Mouse (Mus musculus): ENCODE results near the gene Parp9. TPM values are rescaled to one million over a fixed set of nuclear protein-coding genes. Genes with fewer than 3 reads are reported as not detected.
"Not testable (repeated sequence)": the region's sequence is repeated elsewhere in the genome, so short reads cannot be mapped to it uniquely, and the experiment has no call there.

Parp9 gene
- polyA plus RNA-seq, 1 experiment from 2014 or later, result 2.0 TPM

DNA sequence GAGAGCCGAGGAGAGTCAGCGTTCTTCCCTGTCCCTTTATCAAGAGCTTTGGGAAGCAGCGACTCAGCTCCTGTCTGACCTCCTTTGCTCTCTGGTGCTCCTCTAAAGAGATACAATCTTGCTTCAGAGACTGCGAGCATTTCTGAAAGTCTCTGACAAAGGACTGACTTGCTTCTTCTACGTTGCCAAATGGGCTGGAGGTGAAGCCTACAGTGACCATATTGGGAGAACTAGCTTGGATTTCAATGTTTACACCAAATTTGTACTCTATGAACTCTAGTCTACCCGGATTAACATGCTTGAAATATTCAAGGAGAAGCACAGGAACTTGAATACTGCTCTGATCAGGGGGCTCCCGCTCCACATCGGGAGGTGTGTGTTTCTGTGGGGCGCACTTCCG, 5.1 kb upstream of the Parp9 start:
- Histone ChIP-seq H3K4me2 (no peak overlapping the region), H3K4me1 (no peaks in the 10 kb centered on the region), H3K27ac (replicated peaks) (no peak overlapping the region), H3K4me3 (replicated peaks) (no peak overlapping the region), H3K9ac (replicated peaks) (no peak overlapping the region), H3K36me3 (no peaks in the 10 kb centered on the region), H3K27me3 (replicated peaks) (no peaks in the 10 kb centered on the region; the same call in 1 of the 2 replicates), H3K9me3 (replicated peaks) (no peaks in the 10 kb centered on the region)
- WGBS, result 89% methylated on average over 10 of the region's 10 CpGs
- ATAC-seq (ENCODE audit: low FRiP score), result no peak

DNA sequence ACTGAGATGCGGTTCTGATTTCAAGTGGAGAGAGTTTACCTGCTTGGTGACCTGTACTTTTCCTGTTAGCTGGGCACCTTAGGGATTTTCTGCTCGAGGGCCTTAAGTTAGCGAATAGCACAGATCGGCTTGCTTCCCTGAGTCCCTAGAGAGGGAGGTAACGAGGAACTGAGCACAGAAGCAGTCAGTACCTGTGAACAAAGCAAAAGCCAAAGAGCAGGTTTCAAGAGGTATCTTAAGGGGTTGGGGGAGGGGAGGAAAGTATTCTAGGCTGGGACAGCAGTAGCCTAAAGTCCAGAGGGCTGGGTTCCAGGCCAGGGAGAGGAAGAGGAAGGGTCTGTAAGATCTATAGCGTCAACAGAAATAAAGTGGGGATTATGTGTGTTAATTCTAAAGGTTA, 991 bp downstream of the Parp9 start:
- Histone ChIP-seq H3K27ac (replicated peaks) (no peak overlapping the region), H3K9ac (replicated peaks) (peak overlapping the region; percentile 37), H3K9me3 (replicated peaks) (no peaks in the 10 kb centered on the region), H3K27me3 (replicated peaks) (peaks cover 7% of the 10 kb centered on the region), H3K4me1 (peaks cover 15% of the 10 kb centered on the region), H3K4me2 (peak overlapping the region; percentile 79), H3K4me3 (replicated peaks) (peak overlapping the region; percentile 50), H3K36me3 (no peaks in the 10 kb centered on the region)
- peak; percentile 38; the same call in 1 of the 2 replicates for ATAC-seq (ENCODE audit: low FRiP score)
- WGBS, result 9% methylated on average over 6 of the region's 6 CpGs

DNA sequence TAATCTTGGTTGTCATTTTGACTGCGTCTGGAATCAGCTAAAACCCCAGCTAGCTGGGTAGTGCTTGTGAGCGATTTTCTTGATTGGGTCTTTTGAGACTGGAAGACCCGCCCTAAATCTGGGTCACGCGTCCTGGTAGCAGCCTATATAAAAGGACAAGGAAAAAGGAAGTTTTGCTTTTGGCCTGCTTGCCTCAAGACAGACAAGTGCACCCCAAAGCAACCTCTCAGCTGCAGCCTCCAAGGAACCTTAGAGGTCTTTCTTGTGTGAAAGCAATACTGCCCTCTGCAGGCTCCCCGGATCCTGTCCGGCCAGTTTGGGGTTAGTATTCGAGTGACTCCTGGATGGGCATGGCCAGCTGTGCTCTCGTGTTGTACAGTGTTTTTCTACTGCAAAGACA, 1.4 kb downstream of the Parp9 start:
- no peak overlapping the region for H3K9ac ChIP-seq (replicated peaks)
- H3K9me3 ChIP-seq (replicated peaks), result no peaks in the 10 kb centered on the region
- 18% methylated on average over 9 of the region's 9 CpGs for WGBS
- peaks cover 7% of the 10 kb centered on the region for H3K27me3 ChIP-seq (replicated peaks)
- no peaks in the 10 kb centered on the region for H3K36me3 ChIP-seq
- H3K4me1 ChIP-seq, result peaks cover 15% of the 10 kb centered on the region
- H3K4me3 ChIP-seq (replicated peaks), result peak overlapping the region; percentile 50
- no peak for ATAC-seq (ENCODE audit: low FRiP score)
- H3K4me2 ChIP-seq, result peak overlapping the region; percentile 79
- no peak overlapping the region for H3K27ac ChIP-seq (replicated peaks)

DNA sequence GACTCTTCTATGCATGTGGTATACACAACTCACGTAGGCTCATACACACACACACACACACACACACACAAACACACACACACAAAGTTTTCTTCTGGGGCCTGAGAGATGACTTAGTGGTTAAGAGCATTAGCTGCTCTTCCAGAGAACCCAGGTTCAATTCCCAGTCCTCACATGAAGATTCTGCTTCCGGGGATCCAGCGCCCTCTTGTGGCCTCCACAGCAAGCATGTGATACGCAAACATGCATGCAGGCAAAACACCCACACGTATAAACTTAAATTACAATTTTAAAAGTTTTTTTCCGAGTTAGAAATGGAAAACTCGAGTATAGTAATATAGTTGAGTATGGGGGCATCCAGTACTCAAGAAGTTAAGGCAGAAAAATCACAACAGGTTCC, 3.1 kb downstream of the Parp9 start:
- ATAC-seq (ENCODE audit: low FRiP score), result no peak
- Histone ChIP-seq H3K9me3 (replicated peaks) (no peaks in the 10 kb centered on the region), H3K36me3 (no peaks in the 10 kb centered on the region), H3K4me3 (replicated peaks) (no peak overlapping the region), H3K4me1 (peaks cover 15% of the 10 kb centered on the region), H3K27me3 (replicated peaks) (peaks cover 7% of the 10 kb centered on the region), H3K4me2 (no peak overlapping the region), H3K9ac (replicated peaks) (no peak overlapping the region), H3K27ac (replicated peaks) (no peak overlapping the region)
- WGBS, result 88% methylated on average over 7 of the region's 7 CpGs

DNA sequence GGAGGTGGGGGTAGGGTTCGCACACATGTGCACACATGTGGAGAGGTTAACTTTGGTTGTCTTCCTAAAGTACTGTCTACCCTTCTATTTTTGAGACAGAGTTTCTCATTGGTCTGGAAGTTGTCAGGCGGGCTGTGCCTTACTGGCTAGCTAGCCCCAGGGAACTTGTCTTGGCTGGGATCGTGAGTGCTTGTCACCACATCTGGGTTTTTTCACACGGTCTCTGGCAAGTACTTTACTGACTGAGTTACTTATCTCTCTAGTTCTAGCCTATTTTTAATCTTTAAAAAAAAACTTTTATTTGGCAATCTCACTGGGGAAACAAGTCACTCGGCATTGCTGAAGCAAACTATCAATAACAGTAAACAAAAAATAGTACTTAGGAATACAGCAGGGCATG, 11.0 kb downstream of the Parp9 start:
- H3K9ac ChIP-seq (replicated peaks), result no peak overlapping the region
- no peaks in the 10 kb centered on the region for H3K27me3 ChIP-seq (replicated peaks)
- no peaks in the 10 kb centered on the region for H3K4me1 ChIP-seq
- H3K36me3 ChIP-seq, result no peaks in the 10 kb centered on the region
- H3K27ac ChIP-seq (replicated peaks), result no peak overlapping the region
- ATAC-seq (ENCODE audit: low FRiP score), result no peak
- no peak overlapping the region for H3K4me2 ChIP-seq
- no peak overlapping the region for H3K4me3 ChIP-seq (replicated peaks)
- H3K9me3 ChIP-seq (replicated peaks), result no peaks in the 10 kb centered on the region
- 87% methylated on average over 5 of the region's 5 CpGs for WGBS

DNA sequence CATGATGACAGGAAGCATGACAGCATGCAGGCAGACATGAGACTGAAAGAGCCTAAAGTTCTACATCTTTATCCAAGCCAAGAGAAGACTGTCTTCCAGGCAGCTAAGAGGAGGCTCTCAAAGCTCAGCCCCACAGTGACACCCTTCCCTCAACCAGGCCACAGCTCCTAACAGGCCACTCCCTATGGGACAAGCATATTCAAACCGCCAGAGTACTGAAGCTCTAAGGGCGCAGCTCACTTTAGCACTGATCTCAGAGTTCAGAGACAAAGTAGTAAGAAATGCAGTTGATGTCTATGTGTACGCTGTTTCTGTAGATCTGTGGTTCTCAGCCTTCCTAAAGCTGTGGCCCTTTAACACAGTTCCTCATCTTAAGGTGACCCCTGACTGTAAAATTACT, 12.9 kb downstream of the Parp9 start:
- Histone ChIP-seq H3K27ac (replicated peaks) (no peak overlapping the region), H3K4me3 (replicated peaks) (no peak overlapping the region), H3K9ac (replicated peaks) (no peak overlapping the region), H3K36me3 (no peaks in the 10 kb centered on the region), H3K27me3 (replicated peaks) (no peaks in the 10 kb centered on the region), H3K4me1 (no peaks in the 10 kb centered on the region), H3K9me3 (replicated peaks) (no peaks in the 10 kb centered on the region), H3K4me2 (no peak overlapping the region)
- WGBS, result 99% methylated on average over 3 of the region's 3 CpGs
- no peak for ATAC-seq (ENCODE audit: low FRiP score)

DNA sequence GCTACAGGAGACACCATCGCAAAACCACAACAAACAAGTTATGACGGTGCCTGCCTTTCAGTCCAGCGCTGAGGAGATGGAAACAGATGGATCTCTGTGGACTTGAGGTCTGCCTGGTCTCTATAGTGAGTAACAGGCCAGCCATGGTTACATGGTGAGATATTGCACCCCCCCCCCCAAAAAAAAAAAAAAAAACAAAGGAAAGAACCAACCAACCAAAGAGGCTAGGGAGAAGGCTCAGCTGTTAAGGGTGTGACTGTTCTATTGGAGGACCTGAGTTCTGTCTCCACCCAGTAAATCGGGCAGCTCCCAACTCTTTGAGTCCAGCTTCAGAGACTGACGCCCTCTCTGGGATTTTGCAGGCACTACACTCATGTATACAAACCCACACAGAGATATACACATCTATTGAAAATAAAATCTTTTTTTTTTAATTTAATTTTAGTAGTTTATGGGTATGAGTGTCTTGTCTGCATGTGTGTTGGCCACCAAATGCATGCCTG, 14.4 kb downstream of the Parp9 start:
- Histone ChIP-seq H3K27ac (replicated peaks) (no peak overlapping the region), H3K4me1 (no peaks in the 10 kb centered on the region), H3K9ac (replicated peaks) (no peak overlapping the region), H3K4me3 (replicated peaks) (no peak overlapping the region), H3K9me3 (replicated peaks) (no peaks in the 10 kb centered on the region), H3K27me3 (replicated peaks) (no peaks in the 10 kb centered on the region), H3K36me3 (no peaks in the 10 kb centered on the region), H3K4me2 (no peak overlapping the region)
- 92% methylated on average over 5 of the region's 5 CpGs for WGBS
- ATAC-seq (ENCODE audit: low FRiP score), result no peak

DNA sequence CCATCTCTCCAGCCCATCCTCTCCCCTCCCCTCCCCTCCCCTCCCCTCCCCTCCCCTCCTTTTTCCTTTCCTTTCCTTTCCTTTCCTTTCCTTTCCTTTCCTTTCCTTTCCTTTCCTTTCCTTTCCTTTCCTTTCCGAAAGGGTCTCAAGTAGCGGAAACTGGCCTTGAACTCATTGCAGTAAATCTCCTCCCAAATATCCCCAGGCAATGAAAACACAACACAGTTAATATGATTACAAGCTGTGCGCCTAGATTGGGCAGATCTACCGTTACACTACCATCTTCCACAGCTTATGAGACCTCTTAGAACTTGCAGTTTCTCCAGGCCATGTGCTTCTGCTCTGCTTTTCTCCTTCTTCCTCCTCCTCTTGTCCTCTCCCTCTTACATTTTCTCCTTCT, 27.7 kb downstream of the Parp9 start:
- H3K4me3 ChIP-seq (replicated peaks); H3K4me2 ChIP-seq; H3K4me1 ChIP-seq; H3K9ac ChIP-seq (replicated peaks); H3K9me3 ChIP-seq (replicated peaks); H3K36me3 ChIP-seq; H3K27me3 ChIP-seq (replicated peaks); ATAC-seq (ENCODE audit: low FRiP score); H3K27ac ChIP-seq (replicated peaks): not testable (repeated sequence)
- 57% methylated on average over 2 of the region's 4 CpGs for WGBS

DNA sequence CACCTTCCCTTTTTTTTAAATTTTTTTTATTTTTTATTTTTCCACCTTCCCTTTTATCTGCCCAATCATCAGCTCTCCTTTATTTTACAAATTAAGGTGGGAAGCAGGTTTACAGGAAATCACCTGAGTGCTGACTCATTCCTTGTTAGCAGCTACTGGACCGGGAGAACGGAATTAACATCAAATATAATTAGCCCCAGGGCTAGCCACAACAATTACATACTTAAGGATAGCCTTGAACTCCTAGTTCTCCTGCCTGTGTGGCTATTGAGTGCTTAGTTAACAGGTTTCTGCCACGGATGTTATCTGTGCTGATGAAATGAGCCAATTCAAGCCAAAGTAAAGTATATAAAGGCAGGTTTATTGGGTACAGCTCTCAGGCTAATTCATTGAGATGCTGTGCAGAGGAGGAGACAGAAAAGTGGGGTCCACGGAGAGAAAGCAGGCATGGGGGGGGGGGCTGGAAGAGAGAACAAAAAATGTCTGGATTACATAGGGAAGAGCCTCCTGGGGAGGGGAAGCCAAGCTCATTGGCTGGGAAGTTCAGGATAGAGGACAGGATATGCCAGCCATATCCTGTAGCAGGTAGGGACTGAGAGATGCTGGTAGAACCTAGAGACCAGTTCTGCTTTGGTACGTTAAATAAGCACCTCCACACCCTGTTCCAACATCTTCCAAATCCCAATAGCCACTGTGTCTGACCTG, 28.3 kb downstream of the Parp9 start:
- Histone ChIP-seq H3K27ac (replicated peaks) (no peak overlapping the region), H3K9ac (replicated peaks) (no peak overlapping the region), H3K4me1 (no peaks in the 10 kb centered on the region), H3K36me3 (no peaks in the 10 kb centered on the region), H3K27me3 (replicated peaks) (no peaks in the 10 kb centered on the region), H3K4me3 (replicated peaks) (no peak overlapping the region), H3K9me3 (replicated peaks) (no peaks in the 10 kb centered on the region), H3K4me2 (no peak overlapping the region)
- ATAC-seq (ENCODE audit: low FRiP score), result no peak
- 49% methylated on average over 5 of the region's 5 CpGs for WGBS

DNA sequence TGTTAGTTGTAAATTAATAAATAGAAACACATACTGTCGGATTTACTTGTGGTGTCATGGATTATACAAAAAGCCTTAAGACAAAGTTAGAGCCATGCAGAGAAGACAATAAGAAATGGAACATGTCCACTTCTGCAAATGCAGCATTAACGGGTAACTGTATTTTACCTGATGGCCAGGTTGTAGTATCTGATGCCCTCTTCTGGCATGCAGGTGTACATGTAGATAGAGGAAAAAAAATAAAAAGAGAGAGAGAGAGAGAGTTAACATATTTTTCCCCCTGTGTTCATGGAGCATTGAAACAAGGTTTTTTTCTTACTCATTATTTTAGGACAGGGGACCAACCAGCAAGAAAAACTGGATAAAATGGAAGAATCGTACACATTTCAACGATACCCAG, 29.0 kb downstream of the Parp9 start:
- no peaks in the 10 kb centered on the region for H3K9me3 ChIP-seq (replicated peaks)
- ATAC-seq (ENCODE audit: low FRiP score), result no peak
- no peak overlapping the region for H3K27ac ChIP-seq (replicated peaks)
- H3K9ac ChIP-seq (replicated peaks), result no peak overlapping the region
- no peaks in the 10 kb centered on the region for H3K27me3 ChIP-seq (replicated peaks)
- WGBS, result 88% methylated on average over 4 of the region's 4 CpGs
- no peak overlapping the region for H3K4me2 ChIP-seq
- no peaks in the 10 kb centered on the region for H3K4me1 ChIP-seq
- H3K36me3 ChIP-seq, result no peaks in the 10 kb centered on the region
- no peak overlapping the region for H3K4me3 ChIP-seq (replicated peaks)

DNA sequence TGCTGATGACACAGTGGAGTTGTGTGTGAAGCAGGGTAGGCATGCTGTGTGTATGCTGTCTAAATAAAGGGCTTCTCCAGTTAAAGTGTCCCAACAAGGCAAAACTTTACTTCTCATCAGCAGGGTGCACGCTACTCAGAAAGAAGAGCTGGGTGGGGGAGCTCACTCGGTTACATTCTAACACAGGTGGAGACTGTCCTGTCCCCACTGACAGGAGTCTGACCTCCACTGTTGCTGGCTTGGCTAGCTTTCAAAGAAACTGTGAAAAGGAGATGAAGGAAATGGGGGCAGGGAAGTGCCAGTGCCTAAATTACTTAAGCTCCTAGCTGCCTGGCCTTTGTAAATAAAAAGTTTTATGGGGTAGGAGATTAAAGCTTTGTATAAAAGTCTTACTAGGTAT, 29.9 kb downstream of the Parp9 start:
- H3K36me3 ChIP-seq, result no peaks in the 10 kb centered on the region
- 52% methylated on average over 2 of the region's 2 CpGs for WGBS
- H3K4me3 ChIP-seq (replicated peaks), result no peak overlapping the region
- ATAC-seq (ENCODE audit: low FRiP score), result no peak
- no peak overlapping the region for H3K27ac ChIP-seq (replicated peaks)
- H3K9ac ChIP-seq (replicated peaks), result no peak overlapping the region
- H3K4me2 ChIP-seq, result no peak overlapping the region
- H3K4me1 ChIP-seq, result no peaks in the 10 kb centered on the region
- H3K27me3 ChIP-seq (replicated peaks), result no peaks in the 10 kb centered on the region
- no peaks in the 10 kb centered on the region for H3K9me3 ChIP-seq (replicated peaks)

DNA sequence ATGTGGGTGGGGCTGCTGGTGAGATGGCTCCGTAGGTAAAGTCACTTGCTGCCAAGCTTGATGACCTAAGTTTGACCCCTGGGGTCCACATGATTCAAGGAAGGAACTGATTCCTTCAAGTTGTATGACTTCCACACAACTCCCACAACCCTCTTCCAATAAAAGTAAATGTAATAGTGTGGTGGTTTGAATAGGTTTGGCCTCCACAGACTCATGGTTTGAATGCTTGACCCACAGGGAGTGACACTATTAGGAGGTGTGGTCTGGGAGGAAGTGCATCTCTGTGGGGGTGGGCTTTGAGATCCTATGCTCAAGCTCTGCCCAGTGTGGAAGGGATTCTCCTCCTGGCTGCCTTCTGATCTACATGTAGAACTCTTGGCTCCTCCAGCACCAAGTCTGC, 35.8 kb downstream of the Parp9 start:
- no peaks in the 10 kb centered on the region for H3K27me3 ChIP-seq (replicated peaks)
- WGBS, result 58% methylated on average over 1 of the region's 1 CpGs
- H3K4me3 ChIP-seq (replicated peaks), result no peak overlapping the region
- H3K9ac ChIP-seq (replicated peaks), result no peak overlapping the region
- ATAC-seq (ENCODE audit: low FRiP score), result no peak
- no peaks in the 10 kb centered on the region for H3K9me3 ChIP-seq (replicated peaks)
- H3K4me2 ChIP-seq, result no peak overlapping the region
- no peak overlapping the region for H3K27ac ChIP-seq (replicated peaks)
- no peaks in the 10 kb centered on the region for H3K4me1 ChIP-seq
- H3K36me3 ChIP-seq, result no peaks in the 10 kb centered on the region
